Mouse (Mus musculus): ENCODE results near the gene Prkar2b.
"Not testable (repeated sequence)": the region's sequence is repeated elsewhere in the genome, so short reads cannot be mapped to it uniquely, and the experiment has no call there.

The Prkar2b gene

DNA sequence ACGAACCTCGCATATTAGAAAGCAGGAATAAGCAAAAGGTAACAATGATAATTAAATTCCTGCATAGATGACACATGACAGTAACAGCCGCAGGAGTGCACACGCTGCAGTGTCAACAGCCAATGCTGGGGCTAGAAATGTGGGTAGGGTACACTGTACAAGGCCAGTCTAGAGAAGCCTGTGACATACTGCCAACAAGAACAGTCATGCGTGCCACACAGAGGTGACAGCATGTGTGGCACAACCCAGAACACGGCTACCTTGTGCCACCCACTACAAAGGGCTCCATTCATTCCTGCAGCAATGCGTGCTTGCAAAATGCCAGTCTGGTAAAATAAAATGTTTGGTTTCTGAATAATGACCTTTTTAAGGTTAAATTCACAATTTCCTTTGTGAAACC is 28.2 kb downstream of the Prkar2b start:
- H3K36me3 ChIP-seq (ENCODE audit: insufficient read depth, low read length) = no peaks in the 10 kb centered on the region
- no peaks in the 10 kb centered on the region for H3K9me3 ChIP-seq (ENCODE audit: low read length)
- no peaks in the 10 kb centered on the region for H3K4me1 ChIP-seq (replicated peaks; ENCODE audit: low read depth, low read length)
- no peak overlapping the region for H3K4me3 ChIP-seq (replicated peaks; ENCODE audit: low read length)
- no peak for TF ChIP-seq CTCF (conservative IDR thresholded peaks at IDR 0.05; ENCODE audit: low read length)
- TF ChIP-seq NANOG (IDR thresholded peaks at IDR 0.05; ENCODE audit: borderline replicate concordance, low read length) = no peak
- no peak for TF ChIP-seq POU5F1 (IDR thresholded peaks at IDR 0.05; ENCODE audit: borderline replicate concordance, low read length)
- H3K27me3 ChIP-seq (ENCODE audit: insufficient read depth, low read length) = no peaks in the 10 kb centered on the region

DNA sequence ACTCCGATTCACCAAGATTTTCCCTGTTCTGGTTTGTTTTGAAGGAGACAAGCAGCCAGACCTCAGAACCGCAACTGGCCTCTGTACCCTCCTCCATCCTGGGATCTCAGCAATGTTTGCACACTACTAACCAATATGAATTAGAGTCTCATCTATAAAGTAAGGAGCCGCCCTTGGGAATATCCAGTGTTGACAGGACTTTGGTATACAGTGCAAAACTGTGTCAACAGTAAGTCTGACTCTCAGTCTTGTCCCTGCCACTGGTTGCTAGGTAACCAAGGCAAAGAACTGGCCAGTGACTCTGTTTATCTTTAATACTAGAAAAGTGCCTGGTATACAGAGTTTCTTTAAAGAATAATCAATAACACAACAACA is 42.7 kb downstream of the Prkar2b start:
- Histone ChIP-seq H3K4me3 (replicated peaks; ENCODE audit: low read length) (no peak overlapping the region), H3K4me1 (replicated peaks; ENCODE audit: low read depth, low read length) (no peaks in the 10 kb centered on the region), H3K9me3 (ENCODE audit: low read length) (no peaks in the 10 kb centered on the region), H3K36me3 (ENCODE audit: insufficient read depth, low read length) (no peaks in the 10 kb centered on the region), H3K27me3 (ENCODE audit: insufficient read depth, low read length) (no peaks in the 10 kb centered on the region)
- no peak for TF ChIP-seq NANOG (IDR thresholded peaks at IDR 0.05; ENCODE audit: borderline replicate concordance, low read length)
- no peak for TF ChIP-seq POU5F1 (IDR thresholded peaks at IDR 0.05; ENCODE audit: borderline replicate concordance, low read length)
- TF ChIP-seq CTCF (conservative IDR thresholded peaks at IDR 0.05; ENCODE audit: low read length) = no peak

GRCm38 (mm10) chr12:32017636-32018375 is 43.3 kb downstream of the Prkar2b start:
- no peaks in the 10 kb centered on the region for H3K4me1 ChIP-seq (replicated peaks; ENCODE audit: low read depth, low read length)
- TF ChIP-seq POU5F1 (IDR thresholded peaks at IDR 0.05; ENCODE audit: borderline replicate concordance, low read length) = no peak
- TF ChIP-seq NANOG (IDR thresholded peaks at IDR 0.05; ENCODE audit: borderline replicate concordance, low read length) = no peak
- TF ChIP-seq CTCF (conservative IDR thresholded peaks at IDR 0.05; ENCODE audit: low read length) = no peak
- H3K27me3 ChIP-seq (ENCODE audit: insufficient read depth, low read length) = no peaks in the 10 kb centered on the region
- no peaks in the 10 kb centered on the region for H3K36me3 ChIP-seq (ENCODE audit: insufficient read depth, low read length)
- no peaks in the 10 kb centered on the region for H3K9me3 ChIP-seq (ENCODE audit: low read length)
- H3K4me3 ChIP-seq (replicated peaks; ENCODE audit: low read length) = no peak overlapping the region

DNA sequence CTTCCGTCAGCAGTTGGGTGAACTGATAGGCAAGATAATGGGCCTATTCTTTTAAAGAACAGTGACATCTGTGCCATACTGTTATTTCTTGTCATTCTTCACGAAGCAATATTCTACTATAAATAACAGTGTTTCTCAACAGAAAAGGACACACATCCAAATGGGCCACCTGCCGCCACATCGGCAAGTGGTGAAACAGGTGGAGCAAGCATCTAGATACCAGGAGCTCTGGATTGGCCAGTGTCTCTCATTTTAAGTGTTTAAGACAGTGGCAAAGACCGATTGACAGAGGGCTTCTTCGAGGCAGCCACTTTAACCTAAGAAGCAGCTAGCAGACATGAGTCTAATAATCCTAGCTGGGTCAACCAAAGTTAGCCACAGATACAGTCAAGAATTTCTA is 44.6 kb downstream of the Prkar2b start:
- H3K4me1 ChIP-seq (replicated peaks; ENCODE audit: low read depth, low read length) = no peaks in the 10 kb centered on the region
- no peaks in the 10 kb centered on the region for H3K9me3 ChIP-seq (ENCODE audit: low read length)
- TF ChIP-seq CTCF (conservative IDR thresholded peaks at IDR 0.05; ENCODE audit: low read length) (no peak), NANOG (IDR thresholded peaks at IDR 0.05; ENCODE audit: borderline replicate concordance, low read length) (no peak), POU5F1 (IDR thresholded peaks at IDR 0.05; ENCODE audit: borderline replicate concordance, low read length) (no peak)
- no peaks in the 10 kb centered on the region for H3K27me3 ChIP-seq (ENCODE audit: insufficient read depth, low read length)
- no peaks in the 10 kb centered on the region for H3K36me3 ChIP-seq (ENCODE audit: insufficient read depth, low read length)
- no peak overlapping the region for H3K4me3 ChIP-seq (replicated peaks; ENCODE audit: low read length)

- H3K27me3 ChIP-seq (ENCODE audit: insufficient read depth, low read length) = no peaks in the 10 kb centered on the region
- no peak overlapping the region for H3K4me3 ChIP-seq (replicated peaks; ENCODE audit: low read length)
- no peaks in the 10 kb centered on the region for H3K4me1 ChIP-seq (replicated peaks; ENCODE audit: low read depth, low read length)
- no peaks in the 10 kb centered on the region for H3K9me3 ChIP-seq (ENCODE audit: low read length)
- TF ChIP-seq CTCF (conservative IDR thresholded peaks at IDR 0.05; ENCODE audit: low read length) = no peak
- no peak for TF ChIP-seq POU5F1 (IDR thresholded peaks at IDR 0.05; ENCODE audit: borderline replicate concordance, low read length)
- TF ChIP-seq NANOG (IDR thresholded peaks at IDR 0.05; ENCODE audit: borderline replicate concordance, low read length) = no peak
- no peaks in the 10 kb centered on the region for H3K36me3 ChIP-seq (ENCODE audit: insufficient read depth, low read length)
Observed at GRCm38 (mm10) chr12:32015268-32015769, 45.8 kb downstream of the Prkar2b start.

- H3K36me3 ChIP-seq (ENCODE audit: insufficient read depth, low read length) = no peaks in the 10 kb centered on the region
- H3K27me3 ChIP-seq (ENCODE audit: insufficient read depth, low read length) = no peaks in the 10 kb centered on the region
- no peak overlapping the region for H3K4me3 ChIP-seq (replicated peaks; ENCODE audit: low read length)
- no peak for TF ChIP-seq POU5F1 (IDR thresholded peaks at IDR 0.05; ENCODE audit: borderline replicate concordance, low read length)
- TF ChIP-seq NANOG (IDR thresholded peaks at IDR 0.05; ENCODE audit: borderline replicate concordance, low read length) = no peak
- no peak for TF ChIP-seq CTCF (conservative IDR thresholded peaks at IDR 0.05; ENCODE audit: low read length)
- no peaks in the 10 kb centered on the region for H3K9me3 ChIP-seq (ENCODE audit: low read length)
- no peaks in the 10 kb centered on the region for H3K4me1 ChIP-seq (replicated peaks; ENCODE audit: low read depth, low read length)
Observed at GRCm38 (mm10) chr12:32014811-32015210, 46.3 kb downstream of the Prkar2b start.

GRCm38 (mm10) chr12:32012169-32012568 is 48.9 kb downstream of the Prkar2b start:
- Histone ChIP-seq H3K36me3 (ENCODE audit: insufficient read depth, low read length) (no peaks in the 10 kb centered on the region), H3K9me3 (ENCODE audit: low read length) (no peaks in the 10 kb centered on the region), H3K4me3 (replicated peaks; ENCODE audit: low read length) (no peak overlapping the region), H3K4me1 (replicated peaks; ENCODE audit: low read depth, low read length) (no peaks in the 10 kb centered on the region; the same call in 1 of the 2 replicates), H3K27me3 (ENCODE audit: insufficient read depth, low read length) (no peaks in the 10 kb centered on the region)
- TF ChIP-seq CTCF (conservative IDR thresholded peaks at IDR 0.05; ENCODE audit: low read length) (no peak), NANOG (IDR thresholded peaks at IDR 0.05; ENCODE audit: borderline replicate concordance, low read length) (no peak), POU5F1 (IDR thresholded peaks at IDR 0.05; ENCODE audit: borderline replicate concordance, low read length) (no peak)

- Histone ChIP-seq H3K4me3 (replicated peaks; ENCODE audit: low read length) (no peak overlapping the region), H3K36me3 (ENCODE audit: insufficient read depth, low read length) (no peaks in the 10 kb centered on the region), H3K9me3 (ENCODE audit: low read length) (no peaks in the 10 kb centered on the region), H3K27me3 (ENCODE audit: insufficient read depth, low read length) (no peaks in the 10 kb centered on the region), H3K4me1 (replicated peaks; ENCODE audit: low read depth, low read length) (no peaks in the 10 kb centered on the region; the same call in 1 of the 2 replicates)
- no peak for TF ChIP-seq NANOG (IDR thresholded peaks at IDR 0.05; ENCODE audit: borderline replicate concordance, low read length)
- no peak for TF ChIP-seq POU5F1 (IDR thresholded peaks at IDR 0.05; ENCODE audit: borderline replicate concordance, low read length)
- no peak for TF ChIP-seq CTCF (conservative IDR thresholded peaks at IDR 0.05; ENCODE audit: low read length)
Observed at GRCm38 (mm10) chr12:32011128-32011527, 50.0 kb downstream of the Prkar2b start.

DNA sequence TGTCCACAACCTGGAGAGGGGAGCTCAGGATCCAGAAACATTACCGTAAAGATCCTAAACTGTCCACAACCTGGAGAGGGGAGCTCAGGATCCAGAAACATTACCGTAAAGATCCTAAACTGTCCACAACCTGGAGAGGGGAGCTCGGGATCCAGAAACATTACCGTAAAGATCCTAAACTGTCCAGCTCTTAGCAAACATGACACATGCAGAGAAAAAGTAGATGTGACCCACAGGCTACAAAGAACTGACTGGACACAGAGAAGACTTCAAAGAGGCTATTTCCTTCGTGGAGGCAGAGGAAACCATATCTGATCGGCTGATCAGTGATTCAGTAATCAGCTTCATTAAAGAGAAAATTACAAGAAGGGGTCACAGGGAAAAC is 51.1 kb downstream of the Prkar2b start:
- H3K27me3 ChIP-seq (ENCODE audit: insufficient read depth, low read length); H3K36me3 ChIP-seq (ENCODE audit: insufficient read depth, low read length); H3K4me3 ChIP-seq (replicated peaks; ENCODE audit: low read length); H3K4me1 ChIP-seq (replicated peaks; ENCODE audit: low read depth, low read length); H3K9me3 ChIP-seq (ENCODE audit: low read length): not testable (repeated sequence)

All from E14TG2a.4 (cell line).